In genomic region chr19:57363076-57363475, GRCm38 (mm10) we compare ENCODE assay signal across 8 mouse cellular contexts. TPM values are rescaled to one million over a fixed set of nuclear protein-coding genes. Genes with fewer than 3 reads are reported as not detected.
DNase-seq lines count a peak whose midpoint lies in the region; ATAC-seq and TF ChIP-seq lines count a peak whose summit lies in the region.

No protein-coding gene starts in this region.

- peaks cover 10% of the 10 kb centered on the region; the same call in 1 of the 2 replicates for H3K36me3 ChIP-seq in forebrain, embryonic 10.5 days (replicated peaks)
- peaks cover 12% of the 10 kb centered on the region; the same call in 1 of the 2 replicates for H3K36me3 ChIP-seq in limb, embryonic 10.5 days
- no peaks in the 10 kb centered on the region for H3K36me3 ChIP-seq in neural tube, embryonic 14.5 days (ENCODE audit: control insufficient read depth, insufficient read depth, low read length)

- peaks cover 84% of the 10 kb centered on the region for H3K4me1 ChIP-seq in forebrain, embryonic 10.5 days
- peaks cover 61% of the 10 kb centered on the region for H3K4me1 ChIP-seq in limb, embryonic 10.5 days
- H3K4me1 ChIP-seq in neural tube, embryonic 14.5 days (ENCODE audit: control insufficient read depth, insufficient read depth, low read length): peaks cover 35% of the 10 kb centered on the region

- 38% methylated on average over 7 of the region's 7 CpGs for WGBS in forebrain, embryonic 10.5 days
- 57% methylated on average over 7 of the region's 7 CpGs for WGBS in limb, embryonic 10.5 days
- WGBS in neural tube, embryonic 14.5 days: 48% methylated on average over 7 of the region's 7 CpGs

- intact Hi-C loops in left cerebral cortex, adult 2 months (cut with DNase I): loop anchor here (5.0 kb wide), 1 partner anchor 89 kb away; the partner anchor contains the start of gene Trub1
- intact Hi-C loops in left cerebral cortex, postnatal 4 days (cut with DNase I): loop anchor here (10.0 kb wide), 1 partner anchor 272 kb away; no protein-coding TSS in a partner anchor

- H3K4me3 ChIP-seq in left cerebral cortex, adult 2 months: peak overlapping the region; percentile 97
- H3K4me3 ChIP-seq in forebrain, embryonic 10.5 days: peak overlapping the region; percentile 96
- H3K4me3 ChIP-seq in limb, embryonic 10.5 days: peak overlapping the region; percentile 93
- peak overlapping the region; percentile 15; the same call in 1 of the 2 replicates for H3K4me3 ChIP-seq in neural tube, embryonic 14.5 days (ENCODE audit: low read depth, low read length)

- no peak for DNase-seq in left cerebral cortex, adult 2 months (ENCODE audit: extremely low spot score in 1 of 2, low spot score in 2 of 2)
- no peak for DNase-seq in left cerebral cortex, postnatal 4 days
- DNase-seq in forebrain, embryonic 10.5 days (ENCODE audit: extremely low spot score, low spot score): no peak
- DNase-seq in limb, embryonic 10.5 days (ENCODE audit: low spot score): no peak
- no peak for DNase-seq in spleen, postnatal 36 days (ENCODE audit: low spot score in 2 of 2)
- DNase-seq in c-Kit-positive CD71-positive TER-119-positive erythroid progenitor cells, embryonic 14.5 days (ENCODE audit: low spot score): no peak
- DNase-seq in adipocyte (ENCODE audit: low spot score): no peak

- H3K9ac ChIP-seq in neural tube, embryonic 14.5 days (replicated peaks; ENCODE audit: low read depth, low read length): 0 out of 2 replicates have a peak overlapping the region, but pooled peaks have one; percentile 16

- no peaks in the 10 kb centered on the region for H3K9me3 ChIP-seq in forebrain, embryonic 10.5 days
- H3K9me3 ChIP-seq in limb, embryonic 10.5 days (replicated peaks): no peaks in the 10 kb centered on the region
- no peaks in the 10 kb centered on the region for H3K9me3 ChIP-seq in neural tube, embryonic 14.5 days (ENCODE audit: control insufficient read depth, low read length)

- TF ChIP-seq CTCF in left cerebral cortex, adult 2 months (IDR thresholded peaks at IDR 0.05): no peak

- no peak overlapping the region for H3K27ac ChIP-seq in left cerebral cortex, adult 2 months
- peak overlapping the region; percentile 45 for H3K27ac ChIP-seq in forebrain, embryonic 10.5 days
- no peak overlapping the region for H3K27ac ChIP-seq in limb, embryonic 10.5 days
- no peak overlapping the region for H3K27ac ChIP-seq in neural tube, embryonic 14.5 days (ENCODE audit: low read depth, low read length)

- ATAC-seq in neural tube, embryonic 14.5 days (ENCODE audit: low read depth): no peak

- no peaks in the 10 kb centered on the region for H3K27me3 ChIP-seq in forebrain, embryonic 10.5 days (ENCODE audit: poor library complexity, severe bottlenecking)
- no peaks in the 10 kb centered on the region for H3K27me3 ChIP-seq in limb, embryonic 10.5 days (ENCODE audit: low read depth, poor library complexity, severe bottlenecking)
- H3K27me3 ChIP-seq in neural tube, embryonic 14.5 days (ENCODE audit: control insufficient read depth, insufficient read depth, low read length): no peaks in the 10 kb centered on the region

- peak overlapping the region; percentile 58 for H3K4me2 ChIP-seq in neural tube, embryonic 14.5 days (ENCODE audit: low read depth, low read length)

RNA-seq across cellular contexts. Expression of gene Fam160b1, which starts 2.6 kb away (rescaled TPM):
- 10 to 100 TPM; 24.2 to 27.1 TPM for total RNA-seq in left cerebral cortex, adult 2 months (2021)
- total RNA-seq in left cerebral cortex, postnatal 4 days (2021): 10 to 100 TPM; 27.9 to 30.4 TPM
- 9.4 and 9.5 TPM in 2 replicates for polyA plus RNA-seq in forebrain, embryonic 10.5 days (2016; fragmentation: Nextera tagmentation; extraction: Ambion mirVana)
- 12.2 and 13.2 TPM in 2 replicates for polyA plus RNA-seq in limb, embryonic 10.5 days (2016; fragmentation: Nextera tagmentation; extraction: Ambion mirVana)
- 15.6 and 20.3 TPM in 2 replicates for polyA plus RNA-seq in neural tube, embryonic 14.5 days (2014; fragmentation: Nextera tagmentation; extraction: Ambion mirVana)

RNA-seq across cellular contexts. Expression of gene Ablim1, which starts 48.4 kb away (rescaled TPM):
- 100 to 1,000 TPM; 118 to 124 TPM for total RNA-seq in left cerebral cortex, adult 2 months (2021)
- total RNA-seq in left cerebral cortex, postnatal 4 days (2021): 100 to 1,000 TPM; 204 to 208 TPM
- 20.5 and 21.0 TPM in 2 replicates for polyA plus RNA-seq in forebrain, embryonic 10.5 days (2016; fragmentation: Nextera tagmentation; extraction: Ambion mirVana)
- 13.3 and 16.4 TPM in 2 replicates for polyA plus RNA-seq in limb, embryonic 10.5 days (2016; fragmentation: Nextera tagmentation; extraction: Ambion mirVana)
- 47.4 and 59.7 TPM in 2 replicates for polyA plus RNA-seq in neural tube, embryonic 14.5 days (2014; fragmentation: Nextera tagmentation; extraction: Ambion mirVana)

Comparison
In these comparisons a context has a peak if more than half of its experiments do, and no peak if none do; other contexts are left out.
1. H3K4me3 ChIP-seq: peak in every context shown above with its lines; median percentile 97 in left cerebral cortex, adult 2 months; 96 in forebrain, embryonic 10.5 days; 93 in limb, embryonic 10.5 days; 15 in neural tube, embryonic 14.5 days.